ENCODE assay signal across 7 mouse cellular contexts in genomic region chr2:14055566-14056331, GRCm38 (mm10). TPM values are rescaled to one million over a fixed set of nuclear protein-coding genes. Genes with fewer than 3 reads are reported as not detected.
DNase-seq lines count a peak whose midpoint lies in the region; ATAC-seq lines count a peak whose summit lies in the region.

Gene Hacd1 (minus strand): TSS chr2:14056135.

- no peaks in the 10 kb centered on the region for H3K27me3 ChIP-seq in limb, embryonic 11.5 days (ENCODE audit: control insufficient read depth, insufficient read depth, low read length)
- 0 out of 2 replicates have a peak, but pooled peaks cover 3% of the 10 kb centered on the region for H3K27me3 ChIP-seq in midbrain, embryonic 13.5 days

- H3K9me3 ChIP-seq in limb, embryonic 11.5 days (ENCODE audit: control insufficient read depth, low read length) = no peaks in the 10 kb centered on the region
- no peaks in the 10 kb centered on the region for H3K9me3 ChIP-seq in midbrain, embryonic 13.5 days

- H3K27ac ChIP-seq in limb, embryonic 11.5 days (replicated peaks; ENCODE audit: low read depth, low read length) = peak within 1 kb of the TSS; percentile 65
- H3K27ac ChIP-seq in midbrain, embryonic 13.5 days = peak within 1 kb of the TSS; percentile 93

- H3K9ac ChIP-seq in limb, embryonic 11.5 days (ENCODE audit: low read length) = peak within 1 kb of the TSS; percentile 77
- H3K9ac ChIP-seq in midbrain, embryonic 13.5 days (replicated peaks) = peak within 1 kb of the TSS; percentile 84

- DNase-seq in adrenal gland, postnatal 10 days = peak; percentile 88
- peak; percentile 86 for DNase-seq in embryo, embryonic 9.5 days (ENCODE audit: extremely low spot score)
- no peak for DNase-seq in gonadal fat pad, adult 2 months (ENCODE audit: low read depth)
- DNase-seq in kidney, adult 11 months = peak; percentile 74
- DNase-seq in limb, embryonic 11.5 days (ENCODE audit: low spot score) = peak; percentile 75
- peak; percentile 25 for DNase-seq in spleen, adult 12 weeks (ENCODE audit: low spot score)

- no peaks in the 10 kb centered on the region for H3K4me1 ChIP-seq in limb, embryonic 11.5 days (ENCODE audit: control insufficient read depth, insufficient read depth, low read length)
- peaks cover 14% of the 10 kb centered on the region; the same call in 1 of the 2 replicates for H3K4me1 ChIP-seq in midbrain, embryonic 13.5 days (replicated peaks)

- ATAC-seq in limb, embryonic 11.5 days (ENCODE audit: insufficient number of reproducible peaks, low FRiP score, low TSS enrichment, low read depth) = peak; percentile 87
- peak; percentile 91 for ATAC-seq in midbrain, embryonic 13.5 days

- no peaks in the 10 kb centered on the region for H3K36me3 ChIP-seq in limb, embryonic 11.5 days (ENCODE audit: control insufficient read depth, insufficient read depth, low read length)
- H3K36me3 ChIP-seq in midbrain, embryonic 13.5 days = no peaks in the 10 kb centered on the region

- peak within 1 kb of the TSS; percentile 72 for H3K4me3 ChIP-seq in limb, embryonic 11.5 days (ENCODE audit: low read depth, low read length)
- peak within 1 kb of the TSS; percentile 73 for H3K4me3 ChIP-seq in midbrain, embryonic 13.5 days (replicated peaks)

- H3K4me2 ChIP-seq in limb, embryonic 11.5 days (ENCODE audit: low read depth, severe bottlenecking) = peak within 1 kb of the TSS; percentile 80
- peak within 1 kb of the TSS; percentile 75 for H3K4me2 ChIP-seq in midbrain, embryonic 13.5 days (replicated peaks)

- WGBS in limb, embryonic 11.5 days = under 1% methylated on average over 87 of the region's 101 CpGs
- WGBS in midbrain, embryonic 13.5 days = 1% methylated on average over 80 of the region's 101 CpGs

RNA-seq across cellular contexts. Expression of gene Hacd1, which starts in this region (rescaled TPM):
- total RNA-seq in adrenal gland, postnatal 10 days (2021) = 10 to 100 TPM; 55.1 to 62.3 TPM
- polyA plus RNA-seq in gonadal fat pad, adult 2 months (2012; rRNA removed) = 33.4 and 39.8 TPM in 2 replicates
- 41.6 and 42.6 TPM in 2 replicates for polyA plus RNA-seq in limb, embryonic 11.5 days (2014; fragmentation: Nextera tagmentation; extraction: Ambion mirVana)
- 56.6 and 66.1 TPM in 2 replicates for polyA plus RNA-seq in midbrain, embryonic 13.5 days (2015; fragmentation: Nextera tagmentation; extraction: Ambion mirVana)
